Mouse (Mus musculus) liver, embryonic 13.5 days (tissue): ENCODE measurements around the gene Btnl6. TPM values are rescaled to one million over a fixed set of nuclear protein-coding genes. Genes with fewer than 3 reads are reported as not detected.
"Not testable (repeated sequence)": the region's sequence is repeated elsewhere in the genome, so short reads cannot be mapped to it uniquely, and the experiment has no call there.

Experiments used
- ATAC-seq: fragments of 200-750 bp; cut with Nextera tagmentation; 2 replicates; pipeline ENCODE4 v1.8.0; 2017; ENCODE audit warnings: low read depth, mild to moderate bottlenecking, moderate number of reproducible peaks, moderate library complexity
- DNase-seq: peaks from one replicate; pipeline ENCODE4 v3.0.0; 2022
- H3K27ac ChIP-seq: fragments of 300-500 bp; sonication (generic); 2 replicates; pipeline ENCODE4 v1.5.1; 2015; ENCODE audit warnings: moderate library complexity, mild to moderate bottlenecking, inconsistent platforms
- H3K27me3 ChIP-seq: fragments of 300-500 bp; sonication (generic); 2 replicates; pipeline ENCODE4 v1.6.1; 2015; ENCODE audit warnings: mild to moderate bottlenecking, inconsistent platforms
- H3K36me3 ChIP-seq: fragments of 300-500 bp; sonication (generic); 2 replicates; pipeline ENCODE4 v1.6.1; 2015; ENCODE audit warnings: mild to moderate bottlenecking, inconsistent platforms
- H3K4me1 ChIP-seq: fragments of 300-500 bp; sonication (generic); replicated peaks from 2 replicates; pipeline ENCODE4 v1.6.1; 2015; ENCODE audit warnings: inconsistent platforms
- H3K4me2 ChIP-seq: fragments of 300-500 bp; sonication (generic); 2 replicates; pipeline ENCODE4 v1.6.1; 2015; ENCODE audit warnings: inconsistent platforms, mild to moderate bottlenecking, moderate library complexity
- H3K4me3 ChIP-seq: fragments of 300-500 bp; sonication (generic); replicated peaks from 2 replicates; pipeline ENCODE4 v1.5.1; 2015; ENCODE audit warnings: mild to moderate bottlenecking, inconsistent platforms
- H3K9ac ChIP-seq: fragments of 300-500 bp; sonication (generic); 2 replicates; pipeline ENCODE4 v1.6.1; 2015; ENCODE audit warnings: mild to moderate bottlenecking, inconsistent platforms
- H3K9me3 ChIP-seq: fragments of 300-500 bp; sonication (generic); replicated peaks from 2 replicates; pipeline ENCODE4 v1.6.1; 2016; ENCODE audit warnings: inconsistent platforms
- WGBS: fragments of 180-500 bp; shearing (Covaris S2); methylation state at CpG from one replicate; pipeline ENCODE4 v1.1.7; 2015; ENCODE audit not compliant: insufficient replicate concordance; 5-methylcytosine and 5-hydroxymethylcytosine counted together
- polyA plus RNA-seq: library from polyadenylated mRNA; unstranded; fragments of >200 nt; fragmentation: Nextera tagmentation; extraction: Ambion mirVana; gene quantifications from 2 replicates; pipeline ENCODE4 v1.2.1, GENCODE M21; 2015

The Btnl6 gene
- polyA plus RNA-seq, 1 experiment from 2014 or later: not detected

DNA sequence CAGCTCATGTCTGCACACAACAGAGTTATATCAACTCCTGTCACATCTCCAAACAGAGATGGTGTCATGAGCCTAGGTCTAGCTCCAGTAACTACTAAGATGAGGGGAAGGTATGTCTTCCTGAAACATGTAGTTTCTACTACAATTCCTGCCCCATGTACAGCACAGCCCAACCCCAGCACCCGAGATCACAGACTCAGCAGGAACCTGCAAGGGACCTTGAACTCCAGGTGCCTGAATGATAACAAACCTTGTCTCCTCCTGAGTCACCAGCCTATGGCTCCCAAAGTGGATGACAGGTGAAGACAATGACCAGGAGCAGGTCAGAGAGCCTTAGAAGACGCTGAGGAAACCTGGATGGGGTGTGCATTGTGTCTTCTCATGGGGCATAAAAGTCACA lies 32.7 kb upstream of the Btnl6 start:
- no peak overlapping the region for H3K27ac ChIP-seq
- no peak for ATAC-seq

GRCm38 (mm10) chr17:34549156-34549555 lies 32.0 kb upstream of the Btnl6 start:
- Histone ChIP-seq H3K4me3 (no peak overlapping the region), H3K27me3 (no peaks in the 10 kb centered on the region), H3K4me2 (no peak overlapping the region), H3K9me3 (no peaks in the 10 kb centered on the region), H3K36me3 (no peaks in the 10 kb centered on the region), H3K4me1 (no peaks in the 10 kb centered on the region), H3K27ac (no peak overlapping the region), H3K9ac (no peak overlapping the region)
- no peak for DNase-seq
- WGBS: 75% methylated on average over 3 of the region's 3 CpGs
- ATAC-seq: no peak

More for the DNA sequence above, 32.7 kb upstream of the Btnl6 start:
- Histone ChIP-seq H3K4me1 (no peaks in the 10 kb centered on the region), H3K9me3 (no peaks in the 10 kb centered on the region), H3K4me2 (no peak overlapping the region), H3K4me3 (no peak overlapping the region), H3K27me3 (no peaks in the 10 kb centered on the region), H3K36me3 (no peaks in the 10 kb centered on the region), H3K9ac (no peak overlapping the region)
- WGBS: 51% methylated on average over 2 of the region's 2 CpGs
- no peak for DNase-seq

DNA sequence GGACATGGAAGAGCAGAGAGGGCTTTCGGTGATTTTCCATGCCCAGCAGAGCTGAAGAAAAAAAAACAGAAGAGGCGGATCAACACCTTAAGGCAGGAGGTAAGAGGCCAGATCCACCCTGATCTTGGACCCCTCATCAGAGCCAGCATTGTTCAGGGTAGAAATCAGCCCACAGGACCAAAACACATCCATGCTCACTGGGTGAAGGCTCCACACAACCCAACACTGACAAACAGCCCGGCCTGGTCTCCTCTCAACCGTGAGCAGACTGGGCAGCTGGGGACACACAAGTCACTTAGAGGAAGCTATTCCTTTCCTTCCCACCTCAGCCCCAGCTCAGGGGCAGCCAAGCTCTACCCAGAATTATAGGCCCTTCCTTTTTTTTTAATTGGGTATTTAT lies 30.4 kb upstream of the Btnl6 start:
- H3K27ac ChIP-seq: no peak overlapping the region
- ATAC-seq (no peak), DNase-seq (no peak)
- H3K4me1 ChIP-seq: no peaks in the 10 kb centered on the region
- H3K36me3 ChIP-seq: no peaks in the 10 kb centered on the region
- 68% methylated on average over 4 of the region's 4 CpGs for WGBS
- H3K9ac ChIP-seq: no peak overlapping the region
- H3K9me3 ChIP-seq: no peaks in the 10 kb centered on the region
- no peak overlapping the region for H3K4me2 ChIP-seq
- H3K27me3 ChIP-seq: no peaks in the 10 kb centered on the region
- H3K4me3 ChIP-seq: no peak overlapping the region

GRCm38 (mm10) chr17:34546797-34547196 lies 29.6 kb upstream of the Btnl6 start:
- no peak overlapping the region for H3K4me3 ChIP-seq
- no peaks in the 10 kb centered on the region for H3K4me1 ChIP-seq
- no peak for DNase-seq
- H3K27me3 ChIP-seq: no peaks in the 10 kb centered on the region
- H3K27ac ChIP-seq: no peak overlapping the region
- no peaks in the 10 kb centered on the region for H3K36me3 ChIP-seq
- no peak overlapping the region for H3K9ac ChIP-seq
- no peaks in the 10 kb centered on the region for H3K9me3 ChIP-seq
- no peak for ATAC-seq
- H3K4me2 ChIP-seq: no peak overlapping the region
- WGBS: 67% methylated on average over 1 of the region's 1 CpGs

GRCm38 (mm10) chr17:34543567-34543966 lies 26.4 kb upstream of the Btnl6 start:
- H3K4me2 ChIP-seq, DNase-seq, H3K4me1 ChIP-seq, H3K27me3 ChIP-seq, H3K27ac ChIP-seq, H3K36me3 ChIP-seq, H3K9me3 ChIP-seq, H3K9ac ChIP-seq, ATAC-seq, H3K4me3 ChIP-seq: not testable (repeated sequence)
- WGBS: 79% methylated on average over 13 of the region's 13 CpGs

DNA sequence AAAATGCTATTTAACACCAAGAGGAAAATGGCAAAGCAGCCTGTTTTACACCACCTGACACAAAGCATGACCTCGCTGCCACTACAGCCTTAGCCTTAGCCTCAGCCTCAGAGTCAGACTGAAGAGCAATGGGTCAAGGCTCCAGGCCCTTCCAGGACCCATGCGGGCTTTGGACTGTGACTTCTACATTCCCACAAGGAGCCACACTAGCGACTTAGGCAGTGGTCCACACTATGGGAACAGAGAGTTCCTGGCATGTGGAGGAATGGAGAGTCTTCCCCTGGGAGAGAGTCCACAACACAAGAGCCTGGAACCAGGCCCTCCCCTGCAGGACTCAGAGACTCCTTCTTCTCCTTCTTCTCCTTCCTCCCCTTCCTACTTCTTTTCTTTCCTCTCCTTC lies 15.5 kb upstream of the Btnl6 start:
- H3K9me3 ChIP-seq: no peaks in the 10 kb centered on the region
- no peak for ATAC-seq
- no peak overlapping the region for H3K4me3 ChIP-seq
- 61% methylated on average over 3 of the region's 3 CpGs for WGBS
- H3K27ac ChIP-seq: no peak overlapping the region
- DNase-seq: no peak
- no peak overlapping the region for H3K4me2 ChIP-seq
- no peaks in the 10 kb centered on the region for H3K36me3 ChIP-seq
- no peaks in the 10 kb centered on the region for H3K27me3 ChIP-seq
- H3K9ac ChIP-seq: no peak overlapping the region
- no peaks in the 10 kb centered on the region for H3K4me1 ChIP-seq

GRCm38 (mm10) chr17:34519001-34519400 lies 1.8 kb upstream of the Btnl6 start:
- no peak overlapping the region for H3K4me2 ChIP-seq
- no peak overlapping the region for H3K4me3 ChIP-seq
- H3K9me3 ChIP-seq: no peaks in the 10 kb centered on the region
- no peak overlapping the region for H3K27ac ChIP-seq
- H3K27me3 ChIP-seq: peaks cover 7% of the 10 kb centered on the region; the same call in 1 of the 2 replicates
- 18% methylated on average over 1 of the region's 1 CpGs for WGBS
- ATAC-seq: no peak
- H3K9ac ChIP-seq: no peak overlapping the region
- no peaks in the 10 kb centered on the region for H3K4me1 ChIP-seq
- DNase-seq: no peak
- no peaks in the 10 kb centered on the region for H3K36me3 ChIP-seq

GRCm38 (mm10) chr17:34518571-34518970 lies 1.4 kb upstream of the Btnl6 start:
- H3K27ac ChIP-seq, H3K27me3 ChIP-seq, H3K36me3 ChIP-seq, H3K9ac ChIP-seq, DNase-seq, H3K4me1 ChIP-seq, ATAC-seq, H3K9me3 ChIP-seq, H3K4me3 ChIP-seq, H3K4me2 ChIP-seq: not testable (repeated sequence)
- 39% methylated on average over 3 of the region's 3 CpGs for WGBS

DNA sequence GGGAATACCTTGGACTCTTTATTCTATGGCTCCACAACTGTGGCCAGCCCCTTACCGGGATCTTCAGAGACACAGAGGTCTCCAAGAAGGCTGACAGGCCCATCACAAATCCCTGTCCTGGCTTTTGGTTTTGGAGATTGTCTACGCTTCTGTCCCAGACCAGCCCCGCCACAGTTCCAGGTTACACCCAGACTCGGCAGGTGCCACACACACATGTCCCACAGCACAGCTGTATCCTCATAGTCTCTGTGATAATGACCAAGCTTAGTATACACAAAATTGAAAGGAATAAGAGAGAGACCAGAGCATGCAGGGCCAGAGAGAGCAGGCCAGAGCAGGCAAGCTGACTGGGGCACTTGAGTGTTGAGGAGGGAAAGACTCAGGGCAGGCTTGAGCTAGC lies 643 bp upstream of the Btnl6 start:
- 65% methylated on average over 4 of the region's 4 CpGs for whole genome bisulfite sequencing
- peaks cover 10% of the 10 kb centered on the region; the same call in 1 of the 2 replicates for H3K27me3 ChIP-seq
- H3K4me1 ChIP-seq: no peaks in the 10 kb centered on the region
- H3K27ac ChIP-seq: no peak overlapping the region
- ATAC-seq (no peak), DNase-seq (no peak)
- H3K4me2 ChIP-seq: no peak overlapping the region
- H3K9me3 ChIP-seq: no peaks in the 10 kb centered on the region
- no peaks in the 10 kb centered on the region for H3K36me3 ChIP-seq
- no peak overlapping the region for H3K9ac ChIP-seq
- no peak overlapping the region for H3K4me3 ChIP-seq

- ATAC-seq (no peak), DNase-seq (no peak)
- H3K36me3 ChIP-seq: no peaks in the 10 kb centered on the region
- H3K27me3 ChIP-seq: peaks cover 10% of the 10 kb centered on the region; the same call in 1 of the 2 replicates
- H3K4me3 ChIP-seq: no peak overlapping the region
- 54% methylated on average over 2 of the region's 2 CpGs for WGBS
- no peak overlapping the region for H3K27ac ChIP-seq
- no peaks in the 10 kb centered on the region for H3K4me1 ChIP-seq
- H3K9me3 ChIP-seq: no peaks in the 10 kb centered on the region
- H3K9ac ChIP-seq: no peak overlapping the region
- H3K4me2 ChIP-seq: no peak overlapping the region
These were observed 638 bp downstream of the Btnl6 start for GRCm38 (mm10) chr17:34516514-34516913.

- not testable (repeated sequence) for H3K4me2 ChIP-seq, H3K9me3 ChIP-seq, H3K4me3 ChIP-seq, ATAC-seq, DNase-seq, H3K27me3 ChIP-seq, H3K9ac ChIP-seq, H3K36me3 ChIP-seq, H3K4me1 ChIP-seq, H3K27ac ChIP-seq
- 21% methylated on average over 1 of the region's 1 CpGs for WGBS
These were observed 5.4 kb downstream of the Btnl6 start for GRCm38 (mm10) chr17:34511723-34512122.

GRCm38 (mm10) chr17:34507591-34507990 lies 9.6 kb downstream of the Btnl6 start:
- no peaks in the 10 kb centered on the region for H3K27me3 ChIP-seq
- DNase-seq (no peak), ATAC-seq (no peak)
- no peak overlapping the region for H3K9ac ChIP-seq
- H3K27ac ChIP-seq: no peak overlapping the region
- no peak overlapping the region for H3K4me2 ChIP-seq
- H3K9me3 ChIP-seq: no peaks in the 10 kb centered on the region
- no peaks in the 10 kb centered on the region for H3K36me3 ChIP-seq
- no peaks in the 10 kb centered on the region for H3K4me1 ChIP-seq
- no peak overlapping the region for H3K4me3 ChIP-seq
